Mouse (Mus musculus) layer of hippocampus, postnatal 36 days (tissue): Measurements from ENCODE around the gene Hist1h2ae. TPM values are rescaled to one million over a fixed set of nuclear protein-coding genes. Genes with fewer than 3 reads are reported as not detected.
"Not testable (repeated sequence)": the region's sequence is repeated elsewhere in the genome, so short reads cannot be mapped to it uniquely, and the experiment has no call there.

Source experiments
- DNase-seq, 2 experiments: peaks; one replicate each; pipeline ENCODE4 v3.0.0; 2022
- total RNA-seq, 2 experiments: library from RNA; stranded (reverse); gene quantifications; 2 replicates each; pipeline ENCODE4 v1.2.3; 2021

Hist1h2ae gene
- total RNA-seq, 2 experiments from 2014 or later: 5.6 to 6.4 TPM

DNA sequence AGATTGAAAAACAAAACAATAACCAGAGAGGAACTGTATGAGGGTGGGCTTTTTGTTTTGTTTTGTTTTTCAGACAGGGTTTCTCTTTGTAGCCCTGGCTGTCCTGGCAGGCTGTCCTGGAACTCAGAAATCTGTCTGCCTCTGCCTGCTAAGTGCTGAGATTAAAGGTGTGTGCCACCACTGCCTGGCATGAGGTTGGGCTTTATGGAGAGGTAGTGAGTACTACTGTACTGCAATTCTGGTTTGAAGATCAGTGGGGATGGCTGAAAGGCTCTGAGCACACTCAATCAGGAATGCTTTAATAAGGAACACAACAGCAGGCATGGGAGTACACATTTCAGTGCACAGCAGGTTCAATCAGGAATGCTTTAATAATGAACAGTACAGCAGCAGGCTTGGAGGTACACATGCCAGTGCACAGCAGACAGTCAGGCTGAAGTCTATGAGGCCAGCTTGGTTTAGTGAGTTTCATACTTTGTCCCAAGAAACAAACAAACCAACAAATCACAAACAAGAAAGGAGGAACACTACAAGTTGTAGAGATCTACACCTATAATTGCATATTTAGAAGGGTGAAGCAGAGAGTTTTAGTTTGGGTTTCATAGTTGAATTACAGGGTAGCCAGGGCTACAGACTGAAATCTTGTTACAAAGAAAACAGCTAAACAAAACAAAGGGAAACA lies 12.5 kb upstream of the Hist1h2ae start:
- no peak for DNase-seq

DNA sequence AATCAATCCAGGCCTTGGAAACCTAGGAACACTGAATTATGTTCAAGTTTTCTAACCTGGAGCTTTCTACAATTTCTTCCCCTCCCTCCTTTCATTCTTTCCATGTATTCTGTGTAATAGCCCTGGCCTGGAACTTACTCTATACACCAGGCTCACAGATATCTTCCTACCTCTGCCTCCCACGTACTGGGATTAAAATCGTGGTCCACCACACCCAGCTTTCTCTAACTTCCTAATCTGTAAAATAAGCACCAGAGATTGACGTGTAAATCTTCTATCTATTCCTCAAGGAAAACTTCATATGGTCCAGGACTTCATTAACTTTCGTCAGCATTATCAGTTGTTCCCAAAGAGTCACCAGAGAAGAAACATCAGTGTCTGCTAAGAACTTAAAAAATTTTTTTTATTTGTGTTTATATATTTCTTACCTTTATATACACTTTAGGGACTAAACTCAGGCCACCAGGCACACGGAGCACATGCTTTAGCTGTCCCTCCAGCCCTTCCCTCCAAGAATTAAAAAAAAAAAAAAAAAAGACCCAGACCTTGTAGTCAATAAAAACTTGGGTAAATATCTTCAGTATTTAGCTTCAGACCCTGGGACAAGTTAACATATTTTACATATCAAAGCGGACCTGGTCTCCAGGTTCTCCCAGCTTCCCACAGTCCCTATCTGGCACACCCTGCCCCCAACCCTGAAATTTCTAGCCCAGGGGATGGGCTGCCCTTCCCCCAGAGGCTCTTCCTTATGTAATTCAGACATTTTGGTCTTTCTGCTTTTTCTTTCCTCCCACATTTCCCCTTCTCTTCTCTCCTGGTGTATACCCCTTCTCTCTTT lies 11.4 kb upstream of the Hist1h2ae start:
- no peak for DNase-seq

DNA sequence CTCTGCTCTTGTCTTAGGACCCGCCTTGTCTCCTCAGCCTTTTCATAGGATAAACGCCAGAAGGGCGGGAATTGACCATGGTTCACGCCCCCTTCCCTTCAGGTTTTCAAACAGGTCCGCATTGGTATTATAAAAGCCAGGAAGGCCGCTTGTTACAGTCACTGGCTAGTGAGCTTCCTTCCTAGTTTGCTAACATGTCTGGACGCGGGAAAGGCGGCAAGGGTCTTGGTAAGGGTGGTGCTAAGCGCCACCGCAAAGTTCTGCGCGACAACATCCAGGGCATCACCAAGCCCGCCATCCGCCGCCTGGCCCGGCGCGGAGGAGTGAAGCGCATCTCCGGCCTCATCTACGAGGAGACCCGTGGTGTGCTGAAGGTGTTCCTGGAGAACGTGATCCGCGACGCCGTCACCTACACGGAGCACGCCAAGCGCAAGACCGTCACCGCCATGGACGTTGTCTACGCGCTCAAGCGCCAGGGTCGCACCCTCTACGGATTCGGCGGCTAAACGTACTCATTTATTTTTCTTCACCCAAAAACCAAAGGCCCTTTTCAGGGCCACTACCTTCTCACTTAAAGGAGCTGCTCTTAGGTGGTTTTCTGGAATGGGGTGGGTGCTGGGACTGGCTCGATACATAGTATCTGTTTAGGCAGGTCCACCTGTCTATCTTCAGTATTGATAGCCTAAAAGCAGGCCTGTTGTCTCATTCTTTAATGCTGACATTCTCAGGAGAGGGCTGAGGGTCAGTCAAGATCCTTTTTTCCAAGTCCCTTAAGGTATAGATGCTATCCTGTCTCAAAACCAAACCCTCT lies 10.6 kb upstream of the Hist1h2ae start, which contains the start of gene Hist1h4d:
Hist1h4d (plus strand) TSS at position 191 of the 811 bp plus-strand sequence.
- peak; percentile 96 to 97 for DNase-seq

DNA sequence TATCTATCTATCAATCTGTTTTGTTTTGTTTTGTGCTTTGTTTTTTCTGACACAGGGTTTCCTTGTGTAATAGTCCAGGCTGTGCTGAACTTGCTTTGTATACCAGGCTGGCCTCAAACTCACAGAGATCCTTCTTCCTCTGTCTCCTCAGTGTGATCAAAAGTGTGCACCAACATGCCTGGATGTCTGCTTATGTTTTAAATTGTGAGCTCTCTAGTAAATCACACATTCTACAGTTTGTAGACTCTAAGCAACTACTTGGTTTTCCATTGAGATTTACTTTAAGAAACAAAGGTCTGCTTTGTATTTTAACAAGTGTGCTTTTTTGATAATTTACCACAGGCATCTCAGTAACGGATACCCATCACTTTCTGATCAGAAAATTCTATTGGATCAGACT lies 6.8 kb upstream of the Hist1h2ae start:
- DNase-seq: no peak

DNA sequence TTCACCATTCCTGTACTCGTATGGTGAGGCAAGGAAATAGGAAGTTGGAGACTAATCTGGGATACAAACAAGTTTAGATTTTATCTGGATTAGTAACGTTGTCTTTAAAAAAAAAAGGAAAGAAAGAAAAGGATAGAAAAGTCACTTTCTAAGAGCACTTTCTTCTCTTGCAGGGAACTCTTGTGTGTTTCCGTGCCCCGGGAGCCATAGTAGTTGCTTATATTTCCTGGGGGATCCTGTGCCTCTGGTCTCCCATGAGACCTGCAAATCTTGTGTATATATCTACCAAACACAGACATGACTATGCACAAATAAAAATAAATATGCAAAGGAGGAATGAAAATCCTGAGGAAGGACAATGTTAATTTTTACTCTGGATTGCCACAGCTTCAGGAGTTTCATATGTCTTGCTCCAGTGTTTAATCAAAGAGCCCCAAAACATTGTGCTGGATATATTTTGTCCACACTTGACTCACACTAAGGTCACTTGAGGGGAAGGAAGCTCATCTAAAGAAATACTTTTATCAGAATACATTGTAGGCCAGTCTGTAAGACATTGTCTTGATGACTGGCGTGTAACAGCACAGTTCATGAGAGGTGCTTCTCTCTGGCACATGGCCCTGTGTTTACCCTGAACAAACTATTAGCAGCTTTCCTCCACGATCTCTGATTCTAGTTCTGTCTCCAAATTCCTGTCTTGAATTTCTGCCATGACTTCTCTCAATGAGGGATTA lies 6.1 kb upstream of the Hist1h2ae start:
- no peak for DNase-seq

DNA sequence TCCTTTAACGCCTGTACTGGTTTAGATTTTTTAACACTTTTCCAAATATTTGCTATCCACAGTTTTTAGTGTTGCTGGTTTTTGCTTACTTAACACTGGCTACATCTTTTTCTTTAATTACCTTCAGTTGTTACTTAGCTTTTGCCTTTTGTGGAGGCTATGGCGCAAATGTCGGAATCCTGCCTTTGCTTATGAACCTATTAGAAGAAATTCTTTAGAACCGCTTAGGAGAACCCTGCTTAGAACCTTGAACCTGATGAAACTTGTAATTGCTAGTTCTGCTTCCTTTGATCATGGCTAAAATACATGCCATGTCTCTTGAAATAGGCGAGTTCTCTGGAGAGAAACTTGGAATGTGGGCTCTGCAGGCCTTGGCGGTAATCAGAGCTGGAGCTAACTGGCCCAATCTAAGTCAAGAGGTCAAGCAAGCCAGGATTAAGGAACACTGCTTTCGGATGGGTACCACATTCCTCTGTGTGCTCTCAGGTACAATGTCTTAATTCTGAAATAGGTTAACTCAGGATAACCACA lies 5.4 kb upstream of the Hist1h2ae start:
- no peak for DNase-seq

DNA sequence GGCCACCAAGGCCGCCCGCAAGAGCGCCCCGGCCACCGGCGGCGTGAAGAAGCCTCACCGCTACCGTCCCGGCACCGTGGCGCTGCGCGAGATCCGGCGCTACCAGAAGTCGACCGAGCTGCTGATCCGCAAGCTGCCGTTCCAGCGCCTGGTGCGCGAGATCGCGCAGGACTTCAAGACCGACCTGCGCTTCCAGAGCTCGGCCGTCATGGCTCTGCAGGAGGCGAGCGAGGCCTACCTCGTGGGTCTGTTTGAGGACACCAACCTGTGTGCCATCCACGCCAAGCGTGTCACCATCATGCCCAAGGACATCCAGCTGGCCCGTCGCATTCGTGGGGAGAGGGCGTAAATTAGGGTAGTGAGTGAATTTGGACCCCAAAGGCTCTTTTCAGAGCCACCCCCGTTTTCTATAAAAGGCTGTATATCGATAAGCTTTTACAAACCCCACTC lies 4.9 kb upstream of the Hist1h2ae start:
- DNase-seq: not testable (repeated sequence)

DNA sequence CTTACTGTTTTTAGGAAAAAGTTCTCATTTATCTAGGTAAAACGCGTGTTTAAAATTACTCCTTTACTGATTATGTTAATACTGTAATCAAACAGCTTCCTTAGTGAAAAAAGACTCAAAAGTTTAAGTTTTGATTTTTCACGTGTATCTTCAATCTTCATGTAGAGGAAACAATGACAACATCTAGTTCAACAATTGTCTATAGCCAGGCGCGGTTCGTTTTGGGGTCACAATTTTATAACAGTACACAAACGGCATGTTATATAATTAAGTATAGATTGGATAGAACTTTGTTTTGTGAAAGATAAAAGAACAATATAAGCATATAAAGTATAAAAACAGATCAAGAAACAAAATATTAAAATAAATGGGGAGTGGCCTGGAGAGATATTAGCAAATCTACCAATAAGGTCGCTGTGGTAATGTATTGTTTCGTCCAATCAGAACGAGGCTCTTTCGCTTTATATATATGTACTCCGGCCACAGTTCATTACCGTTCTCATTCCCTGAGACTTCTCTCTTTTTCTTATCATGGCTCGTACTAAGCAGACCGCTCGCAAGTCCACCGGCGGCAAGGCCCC lies 4.3 kb upstream of the Hist1h2ae start, which contains the start of gene Hist1h3d:
Hist1h3d (plus strand) TSS at position 493 of the 581 bp plus-strand sequence.
- DNase-seq: peak; percentile 48 to 58

DNA sequence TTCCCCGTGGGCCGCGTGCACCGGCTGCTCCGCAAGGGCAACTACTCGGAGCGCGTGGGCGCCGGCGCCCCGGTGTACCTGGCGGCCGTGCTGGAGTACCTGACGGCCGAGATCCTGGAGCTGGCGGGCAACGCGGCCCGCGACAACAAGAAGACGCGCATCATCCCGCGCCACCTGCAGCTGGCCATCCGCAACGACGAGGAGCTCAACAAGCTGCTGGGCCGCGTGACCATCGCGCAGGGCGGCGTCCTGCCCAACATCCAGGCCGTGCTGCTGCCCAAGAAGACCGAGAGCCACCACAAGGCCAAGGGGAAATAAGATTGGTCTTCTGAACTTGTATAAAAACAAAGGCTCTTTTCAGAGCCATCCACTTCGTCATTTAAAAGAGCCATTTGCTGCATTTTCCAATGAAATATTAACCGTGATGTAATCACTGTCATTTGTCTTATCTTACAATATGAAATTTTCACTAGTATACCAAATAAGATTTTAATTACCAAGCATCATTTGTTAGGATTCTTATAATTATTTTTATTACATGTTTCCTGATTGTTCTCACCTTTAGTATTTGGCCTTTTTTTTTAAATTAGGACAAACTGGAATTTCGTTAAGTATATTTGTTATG lies 3.6 kb upstream of the Hist1h2ae start:
- not testable (repeated sequence) for DNase-seq

DNA sequence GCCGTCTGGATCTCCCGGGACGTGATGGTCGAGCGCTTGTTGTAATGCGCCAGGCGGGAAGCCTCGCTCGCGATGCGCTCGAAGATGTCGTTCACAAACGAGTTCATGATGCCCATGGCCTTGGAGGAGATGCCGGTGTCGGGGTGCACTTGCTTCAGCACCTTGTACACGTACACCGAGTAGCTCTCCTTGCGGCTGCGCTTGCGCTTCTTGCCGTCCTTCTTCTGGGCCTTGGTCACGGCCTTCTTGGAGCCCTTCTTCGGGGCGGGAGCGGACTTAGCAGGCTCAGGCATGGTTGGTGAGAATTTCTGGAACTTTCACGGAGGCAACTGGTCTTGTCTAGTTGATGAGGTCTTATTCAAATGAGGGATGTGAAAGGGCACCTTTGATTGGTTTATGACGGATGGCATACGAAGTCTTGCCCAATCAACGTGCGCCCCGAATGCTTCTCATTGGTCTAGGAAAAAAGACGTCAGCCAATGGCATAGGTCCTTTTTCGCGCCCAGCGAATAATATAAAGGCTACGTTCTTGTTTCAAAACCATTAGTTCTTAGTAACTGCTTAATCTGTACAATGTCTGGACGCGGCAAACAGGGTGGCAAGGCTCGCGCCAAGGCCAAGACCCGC lies 3.0 kb upstream of the Hist1h2ae start, which contains the start of the genes Hist1h2bf and Hist1h2ad:
Hist1h2bf (minus strand) TSS at position 299 of the 627 bp plus-strand sequence.
Hist1h2ad (plus strand) TSS at position 484 of the 627 bp plus-strand sequence.
- DNase-seq: peak; percentile 87 to 90

DNA sequence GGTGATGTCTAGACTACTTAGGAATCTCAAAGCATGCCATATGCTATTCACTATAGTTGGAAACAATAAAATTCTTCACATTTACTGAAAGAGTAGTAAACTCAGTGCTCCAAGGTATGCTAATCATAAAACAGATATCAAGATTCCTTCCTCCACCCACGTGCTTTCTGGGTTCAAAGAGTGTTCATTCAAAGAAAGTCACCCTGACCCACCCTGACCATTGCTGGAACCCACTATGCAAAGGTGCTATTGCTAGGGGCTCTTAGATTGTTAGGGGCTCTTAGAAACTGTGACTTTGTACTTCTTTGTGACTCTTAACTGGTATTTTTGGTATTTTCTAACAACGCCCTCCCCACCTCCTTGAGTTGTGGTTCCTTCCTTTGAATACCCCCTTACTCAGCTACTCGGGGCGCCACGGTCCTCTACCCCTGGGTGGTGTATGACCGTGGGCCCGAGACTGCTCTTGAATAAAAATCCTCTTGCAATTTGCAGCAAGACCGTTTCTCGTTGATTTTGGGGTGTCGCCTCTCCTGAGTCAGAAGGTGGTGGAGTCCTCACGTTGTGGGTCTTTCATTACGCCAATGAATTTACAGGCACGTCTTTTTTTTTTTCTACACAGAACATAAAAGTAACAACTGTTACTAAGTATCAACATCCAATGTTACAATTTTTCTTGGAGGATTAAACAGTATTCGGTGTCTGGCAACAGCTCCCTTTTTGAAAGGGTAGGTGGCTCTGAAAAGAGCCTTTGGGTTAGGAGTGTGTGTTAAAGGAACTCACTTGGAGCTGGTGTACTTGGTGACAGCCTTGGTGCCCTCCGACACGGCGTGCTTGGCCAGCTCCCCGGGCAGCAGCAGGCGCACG lies 2.2 kb upstream of the Hist1h2ae start:
- not testable (repeated sequence) for DNase-seq

DNA sequence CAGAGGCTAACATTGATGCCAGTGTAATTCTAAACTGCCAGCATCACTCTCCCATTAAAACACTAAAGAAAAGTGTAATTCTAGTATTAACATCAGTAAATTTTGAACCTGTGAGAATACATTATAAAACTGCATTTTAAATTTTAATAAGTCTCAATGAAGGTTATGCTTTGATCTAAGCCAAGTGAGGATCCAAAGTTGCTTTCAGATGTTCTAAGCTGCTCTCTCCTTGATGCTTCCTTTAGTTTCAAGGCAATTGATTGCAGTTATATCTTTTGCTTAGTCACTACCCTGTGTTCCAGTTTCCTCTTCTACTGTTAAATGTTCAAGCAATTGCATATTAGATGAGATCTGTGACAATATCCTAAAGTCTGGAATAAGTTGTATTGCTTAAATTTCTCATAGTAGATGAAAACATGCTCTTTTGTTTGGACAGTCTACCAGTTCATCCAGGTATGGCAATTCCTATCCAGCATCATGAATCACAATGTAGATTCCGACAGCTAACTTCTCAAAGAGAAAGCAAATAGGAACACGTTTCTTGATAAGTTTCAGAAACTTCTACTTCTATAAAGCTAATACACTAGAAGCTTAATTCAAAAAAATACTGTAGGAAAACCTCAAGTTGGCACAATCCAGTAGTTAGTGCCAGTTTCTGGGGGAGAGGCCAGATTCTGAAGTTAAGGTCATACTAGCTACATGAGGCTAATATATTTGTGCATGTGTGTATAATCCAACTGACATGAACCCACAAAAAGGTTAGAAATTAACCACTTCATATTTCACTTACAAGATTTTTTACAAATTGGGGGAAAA lies 1.4 kb upstream of the Hist1h2ae start:
- DNase-seq: no peak

DNA sequence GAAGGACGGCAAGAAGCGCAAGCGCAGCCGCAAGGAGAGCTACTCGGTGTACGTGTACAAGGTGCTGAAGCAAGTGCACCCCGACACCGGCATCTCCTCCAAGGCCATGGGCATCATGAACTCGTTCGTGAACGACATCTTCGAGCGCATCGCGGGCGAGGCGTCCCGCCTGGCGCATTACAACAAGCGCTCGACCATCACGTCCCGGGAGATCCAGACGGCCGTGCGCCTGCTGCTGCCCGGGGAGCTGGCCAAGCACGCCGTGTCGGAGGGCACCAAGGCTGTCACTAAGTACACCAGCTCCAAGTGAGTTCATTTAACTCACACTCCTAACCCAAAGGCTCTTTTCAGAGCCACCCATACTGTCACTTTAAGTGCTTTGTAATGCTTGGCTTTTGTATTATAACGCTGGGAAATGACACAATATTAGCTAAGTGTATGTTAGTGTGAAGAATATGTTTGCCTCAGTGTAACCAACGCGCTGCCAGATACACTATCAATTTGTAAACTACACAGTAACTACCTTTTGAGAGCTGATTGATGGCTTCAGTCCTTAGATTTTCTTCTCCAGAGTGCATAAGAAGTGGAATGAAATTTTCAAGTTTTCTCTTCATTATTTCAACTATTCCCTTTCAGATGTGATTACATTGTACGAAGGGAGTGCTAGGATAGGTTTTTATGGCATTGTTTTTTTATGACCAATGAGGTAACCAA lies 641 bp upstream of the Hist1h2ae start:
- DNase-seq: not testable (repeated sequence)

DNA sequence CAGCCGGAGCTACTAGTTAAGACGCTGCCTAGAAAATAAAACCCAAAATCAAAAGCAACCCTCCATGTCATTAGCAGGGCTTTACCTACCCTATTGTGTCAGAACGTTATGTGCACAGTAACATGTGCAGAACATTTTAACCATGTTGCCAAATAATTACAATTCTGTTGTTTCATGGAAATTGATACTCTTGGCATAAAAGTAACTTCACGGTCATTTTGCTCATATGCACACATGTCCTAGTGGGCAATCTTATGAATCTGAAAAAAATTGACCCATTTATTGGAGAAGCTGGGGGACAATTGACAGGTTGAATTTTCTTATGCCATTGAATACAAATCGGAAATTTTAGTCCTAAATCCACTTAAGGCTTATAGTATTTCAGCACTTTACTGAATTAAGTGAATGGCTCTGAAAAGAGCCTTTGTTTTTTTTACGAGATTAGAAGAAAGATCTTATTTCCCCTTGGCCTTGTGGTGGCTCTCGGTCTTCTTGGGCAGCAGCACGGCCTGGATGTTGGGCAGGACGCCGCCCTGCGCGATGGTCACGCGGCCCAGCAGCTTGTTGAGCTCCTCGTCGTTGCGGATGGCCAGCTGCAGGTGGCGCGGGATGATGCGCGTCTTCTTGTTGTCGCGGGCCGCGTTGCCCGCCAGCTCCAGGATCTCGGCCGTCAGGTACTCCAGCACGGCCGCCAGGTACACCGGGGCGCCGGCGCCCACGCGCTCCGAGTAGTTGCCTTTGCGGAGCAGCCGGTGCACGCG lies 579 bp downstream of the Hist1h2ae start:
- DNase-seq: not testable (repeated sequence)

DNA sequence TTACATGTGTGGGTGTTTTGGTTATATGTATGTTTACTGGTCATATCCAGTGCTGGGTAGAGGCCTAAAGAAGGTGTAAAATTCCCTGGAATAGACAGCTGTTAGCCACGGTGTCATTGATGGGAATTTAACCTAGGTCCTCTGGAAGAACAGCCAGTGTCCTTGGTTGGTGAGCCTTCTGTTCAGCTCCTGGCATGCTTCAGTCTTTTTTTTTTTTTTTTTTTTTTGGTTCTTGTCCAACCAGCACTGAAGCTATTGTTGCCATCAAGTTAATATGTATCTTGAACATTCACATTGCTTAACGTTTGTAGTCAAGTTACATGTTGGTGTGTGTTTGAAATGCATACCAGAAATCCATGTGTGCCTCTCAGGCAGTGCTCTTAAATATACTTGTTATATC lies 6.5 kb downstream of the Hist1h2ae start:
- DNase-seq: no peak

DNA sequence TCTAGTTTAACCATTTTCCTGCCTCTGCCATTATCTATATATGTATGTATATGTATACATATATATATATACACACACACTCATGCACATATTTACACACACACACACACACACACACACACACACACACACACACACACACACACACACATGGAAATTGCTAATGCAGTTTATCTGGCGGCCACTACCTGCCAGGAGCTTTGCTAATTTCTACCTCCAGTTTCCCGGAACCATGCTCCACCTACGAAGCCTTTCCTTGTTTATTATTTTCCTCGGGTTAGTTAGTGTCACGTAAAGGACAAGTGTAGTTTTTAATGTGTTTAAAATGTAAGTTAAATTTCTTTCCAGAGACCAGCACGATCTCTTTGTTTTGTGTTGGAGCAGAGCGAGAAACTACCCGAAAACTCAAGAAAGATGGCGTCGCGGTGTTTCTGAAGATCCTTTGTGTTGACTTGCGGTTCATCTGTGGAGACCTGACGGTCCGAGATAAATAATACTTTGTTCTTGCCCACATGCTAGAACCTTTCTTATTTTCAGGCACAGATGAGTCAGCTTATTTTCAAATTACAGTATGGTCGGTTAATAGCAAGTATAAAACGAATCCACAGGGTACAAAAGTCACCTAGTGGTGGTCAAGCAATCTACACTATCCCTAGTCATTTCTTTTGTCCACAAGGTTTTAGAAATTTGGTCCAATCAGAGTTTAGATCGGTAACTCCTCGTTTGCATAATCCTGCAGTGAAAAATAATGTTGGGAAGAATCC lies 8.1 kb downstream of the Hist1h2ae start:
- DNase-seq: no peak
